Mouse (Mus musculus): ENCODE results near the gene Nhsl1.

The Nhsl1 gene

DNA sequence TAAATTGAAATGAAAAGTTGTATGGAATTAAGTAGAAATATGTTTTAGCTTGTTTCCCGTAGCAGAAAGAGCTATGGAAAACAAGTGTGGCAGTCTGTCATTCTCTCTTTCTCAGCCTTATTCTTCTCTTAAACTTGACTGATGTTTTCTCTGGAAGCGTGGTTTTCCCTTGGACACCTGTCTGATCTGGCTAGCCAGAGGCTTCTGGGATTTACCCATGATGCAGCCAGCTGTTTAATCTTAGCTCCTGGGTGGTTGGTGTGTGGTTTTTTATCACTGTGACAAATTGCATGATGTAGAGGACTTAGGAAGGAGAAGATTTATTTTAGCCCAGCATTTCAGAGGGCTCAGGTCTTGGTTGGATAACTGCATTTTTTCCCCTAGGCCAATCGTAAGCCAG, 164.9 kb downstream of the Nhsl1 start:
- DNase-seq (ENCODE audit: low read depth, low spot score) = no peak

DNA sequence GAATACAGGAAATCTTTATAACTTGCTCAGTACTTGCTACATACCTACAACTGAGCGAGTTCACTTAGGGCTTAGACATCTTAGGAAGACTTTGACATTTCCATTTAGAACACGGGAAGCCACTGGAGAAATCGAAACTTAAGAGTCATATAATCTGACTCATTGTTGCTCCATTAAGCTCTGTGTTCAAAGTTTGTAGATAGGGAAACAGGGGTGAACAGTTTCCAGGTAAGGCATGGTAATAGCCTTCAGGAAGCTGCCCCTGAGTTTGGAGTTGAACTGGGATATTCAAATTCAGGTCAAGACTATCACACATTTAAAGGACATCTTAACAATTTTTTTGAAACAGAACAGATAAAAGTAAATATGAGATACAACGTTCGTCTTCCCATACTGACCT, 165.9 kb downstream of the Nhsl1 start:
- no peak for DNase-seq (ENCODE audit: low read depth, low spot score)

DNA sequence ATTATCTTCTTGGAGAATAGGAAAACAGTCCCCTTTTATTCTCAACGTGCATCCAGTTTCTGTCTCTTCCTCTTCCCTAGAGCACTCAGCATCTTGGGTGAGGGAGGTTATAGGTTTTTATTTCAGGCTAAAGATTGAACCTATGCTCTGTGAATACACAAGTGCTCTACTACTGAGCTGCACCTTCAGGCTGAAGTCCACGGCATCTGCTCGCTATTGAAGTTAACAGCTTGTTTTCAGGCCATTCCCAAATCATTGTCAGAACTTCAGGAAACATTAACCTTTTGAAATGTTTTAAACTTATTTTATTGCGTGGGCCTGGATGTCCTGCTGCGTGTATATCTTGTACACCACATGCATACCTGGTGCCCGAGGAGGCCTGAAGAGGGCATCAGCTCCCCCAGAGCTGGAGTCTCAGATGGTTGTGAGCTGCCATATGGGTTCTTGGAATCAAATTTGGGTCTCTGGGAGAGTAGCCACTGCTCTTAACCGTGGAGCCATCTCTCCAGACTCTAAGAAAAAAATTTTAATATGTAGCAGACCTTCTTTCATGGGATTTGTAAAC, 169.5 kb downstream of the Nhsl1 start:
- no peak for DNase-seq (ENCODE audit: low read depth, low spot score)

DNA sequence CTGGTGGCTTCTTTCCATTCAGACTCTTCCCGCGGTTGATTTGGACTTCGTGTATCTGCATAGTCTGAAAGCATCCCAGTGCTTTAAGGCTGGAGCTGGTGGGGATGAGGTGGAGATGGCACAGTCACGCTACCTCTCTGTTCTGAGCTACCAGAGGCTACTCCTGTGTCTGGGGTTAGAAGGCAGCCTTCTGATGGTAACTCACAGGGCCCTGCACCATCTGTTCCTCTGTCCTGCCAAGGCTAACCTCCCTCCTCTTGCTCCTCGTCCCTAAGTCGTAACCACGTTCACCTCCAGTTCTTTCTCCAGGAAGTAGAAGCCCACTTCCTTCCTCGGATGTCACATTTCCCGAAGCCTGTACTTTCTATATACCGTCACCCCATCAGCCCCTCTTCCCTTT, 171.2 kb downstream of the Nhsl1 start:
- no peak for DNase-seq (ENCODE audit: low read depth, low spot score)

- no peak for DNase-seq (ENCODE audit: low read depth, low spot score)
These were observed 173.2 kb downstream of the Nhsl1 start for GRCm38 (mm10) chr10:18491952-18492351.

- DNase-seq (ENCODE audit: low read depth, low spot score) = no peak
These were observed 174.5 kb downstream of the Nhsl1 start for GRCm38 (mm10) chr10:18493010-18493894.

DNA sequence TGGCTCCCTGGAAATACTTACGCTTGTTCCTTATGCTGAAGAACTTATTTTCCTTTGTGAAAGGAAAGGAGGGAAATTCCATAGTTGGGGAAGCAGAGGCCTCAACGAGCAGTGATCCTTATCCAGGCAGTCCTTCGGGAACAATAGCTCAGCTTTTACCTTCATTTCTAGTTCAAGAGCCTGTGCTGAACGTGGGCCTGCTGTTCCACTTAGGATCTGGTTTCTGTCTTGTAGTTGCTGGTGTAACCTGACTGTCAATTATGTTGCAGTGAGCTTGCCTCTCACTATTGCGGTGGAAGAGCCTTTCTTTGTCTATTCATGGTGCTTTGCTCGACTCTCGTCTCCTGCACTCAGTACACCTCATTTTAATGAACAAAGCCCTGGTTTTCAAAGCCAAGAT, 175.5 kb downstream of the Nhsl1 start:
- no peak for DNase-seq (ENCODE audit: low read depth, low spot score)

- DNase-seq (ENCODE audit: low read depth, low spot score) = no peak
These were observed 178.3 kb downstream of the Nhsl1 start for GRCm38 (mm10) chr10:18497066-18497465.

DNA sequence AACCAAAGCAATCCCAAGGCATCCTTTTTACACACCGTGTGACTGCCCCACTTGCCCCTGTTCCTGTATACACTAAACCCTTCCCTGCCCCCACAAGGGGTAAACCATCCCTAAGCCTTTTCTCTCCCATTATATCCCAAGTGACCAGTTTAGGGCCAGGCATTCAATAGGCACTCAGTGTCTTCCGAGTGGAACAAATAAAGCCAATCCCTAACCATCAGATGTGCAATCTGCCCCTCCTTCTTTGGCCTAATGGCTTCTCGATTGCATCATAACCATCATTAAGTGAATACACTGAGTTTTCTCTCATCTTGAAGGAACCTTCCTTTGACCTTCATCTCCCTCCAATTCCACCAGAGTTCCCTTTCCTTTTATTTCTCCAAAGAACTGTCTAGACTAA, 183.2 kb downstream of the Nhsl1 start:
- DNase-seq (ENCODE audit: low read depth, low spot score) = no peak

- no peak for DNase-seq (ENCODE audit: low read depth, low spot score)
These were observed 186.9 kb downstream of the Nhsl1 start for GRCm38 (mm10) chr10:18505690-18506089.

DNA sequence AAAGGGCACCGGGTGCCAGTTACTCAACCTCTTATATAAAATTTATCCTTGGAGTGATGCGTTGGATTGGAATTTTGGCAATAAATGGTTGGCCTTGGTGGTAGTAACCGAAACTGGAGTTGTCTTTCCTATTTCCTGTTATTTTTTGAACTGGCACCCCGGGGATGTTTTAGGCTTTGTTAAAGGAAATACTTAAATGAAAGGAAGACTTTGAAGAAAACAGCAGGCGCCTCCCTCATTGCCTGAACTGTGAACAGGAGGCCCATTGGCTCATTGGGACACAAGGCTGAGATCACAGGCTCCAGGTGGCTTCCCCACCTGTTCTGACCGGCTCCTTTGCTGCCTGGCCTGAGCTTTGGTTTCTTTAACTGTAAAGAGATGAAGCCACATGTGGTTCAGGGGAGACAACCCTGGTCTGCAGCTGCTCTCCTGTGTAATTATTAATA, 187.7 kb downstream of the Nhsl1 start:
- no peak for DNase-seq (ENCODE audit: low read depth, low spot score)

- no peak for DNase-seq (ENCODE audit: low read depth, low spot score)
These were observed 189.2 kb downstream of the Nhsl1 start for GRCm38 (mm10) chr10:18507869-18508473.

- peak; percentile 39 for DNase-seq (ENCODE audit: low read depth, low spot score)
These were observed 189.8 kb downstream of the Nhsl1 start for GRCm38 (mm10) chr10:18508586-18508985.

- no peak for DNase-seq (ENCODE audit: low read depth, low spot score)
These were observed 191.9 kb downstream of the Nhsl1 start for GRCm38 (mm10) chr10:18510663-18511062.

- DNase-seq (ENCODE audit: low read depth, low spot score) = no peak
These were observed 192.7 kb downstream of the Nhsl1 start for GRCm38 (mm10) chr10:18511496-18511895.

DNA sequence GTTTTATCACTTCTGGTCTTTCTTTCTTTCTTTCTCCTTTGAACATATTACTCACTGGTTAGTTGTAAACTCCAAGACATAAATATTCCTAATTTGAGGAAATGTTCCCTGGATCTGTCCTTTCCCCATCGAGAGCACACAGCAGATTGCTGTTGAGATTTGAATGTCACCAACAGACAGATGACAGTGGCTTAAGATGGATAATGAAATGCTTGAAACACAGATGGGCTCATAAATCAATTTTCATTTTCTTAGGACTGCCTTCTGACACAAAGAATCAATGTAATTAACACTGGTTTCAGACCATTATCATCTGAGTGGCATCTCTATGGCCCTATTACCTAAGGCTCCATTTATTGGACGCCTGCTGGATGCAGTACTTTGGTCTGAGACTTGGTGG, 203.8 kb downstream of the Nhsl1 start:
- DNase-seq (ENCODE audit: low read depth, low spot score) = no peak

GRCm38 (mm10) chr10:18525311-18525710, 206.5 kb downstream of the Nhsl1 start:
- DNase-seq (ENCODE audit: low read depth, low spot score) = no peak

DNA sequence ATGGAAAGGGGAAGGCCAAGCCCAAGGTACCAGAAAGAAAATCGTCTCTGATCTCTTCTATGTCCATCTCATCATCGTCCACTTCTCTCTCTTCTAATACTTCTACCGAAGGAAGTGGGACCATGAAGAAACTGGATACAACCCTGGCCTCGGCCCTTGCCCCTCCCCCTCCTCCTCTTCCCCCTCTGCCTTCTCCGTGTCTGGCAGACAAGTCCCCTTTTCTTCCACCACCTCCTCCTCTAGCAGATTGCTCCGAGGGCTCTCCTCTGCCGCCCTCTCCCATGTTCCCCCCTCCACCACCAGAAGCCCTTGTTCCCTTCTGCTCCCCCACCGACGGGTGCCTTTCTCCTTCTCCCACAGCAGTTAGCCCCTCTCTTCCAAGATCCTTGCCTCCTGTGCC, 206.9 kb downstream of the Nhsl1 start:
- no peak for DNase-seq (ENCODE audit: low read depth, low spot score)

DNA sequence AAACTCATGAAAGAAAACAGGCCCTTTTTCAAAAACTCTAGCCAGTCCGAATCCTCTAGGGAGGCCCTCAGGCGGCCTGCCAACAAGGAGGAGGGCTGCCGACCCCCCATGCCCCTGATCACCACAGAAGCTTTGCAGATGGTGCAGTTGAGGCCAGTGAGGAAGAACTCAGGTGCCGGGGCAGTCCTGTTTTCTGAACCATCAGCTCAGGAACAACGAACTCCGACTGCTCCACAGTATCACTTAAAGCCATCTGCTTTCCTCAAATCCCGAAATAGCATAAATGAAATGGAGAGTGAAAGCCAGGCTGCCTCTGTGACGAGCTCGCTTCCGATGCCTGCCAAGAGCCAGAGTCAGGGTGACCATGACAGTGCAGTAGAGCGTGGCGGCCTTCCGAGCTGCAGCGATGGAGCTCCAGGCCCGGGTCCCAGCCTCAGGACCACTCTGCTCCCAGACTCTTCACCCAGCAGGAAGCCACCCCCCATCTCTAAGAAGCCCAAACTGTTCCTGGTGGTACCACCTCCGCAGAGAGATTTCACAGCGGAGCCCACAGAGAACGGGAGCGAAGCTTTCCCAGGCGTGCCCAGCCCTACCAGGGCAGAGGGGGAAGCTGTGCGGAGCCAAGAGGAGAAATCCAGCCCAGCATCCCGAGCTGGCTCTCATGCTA, 207.5 kb downstream of the Nhsl1 start:
- DNase-seq (ENCODE audit: low read depth, low spot score) = peak; percentile 56

GRCm38 (mm10) chr10:18526851-18527675, 208.3 kb downstream of the Nhsl1 start:
- peak; percentile 43 for DNase-seq (ENCODE audit: low read depth, low spot score)

GRCm38 (mm10) chr10:18527766-18528165, 209.0 kb downstream of the Nhsl1 start:
- no peak for DNase-seq (ENCODE audit: low read depth, low spot score)
